Mouse (Mus musculus) thymus, adult 2 months (tissue): Measurements from ENCODE around the gene Clcn3.

ENCODE experiments used
- CTCF ChIP-seq: fragments of 200-500 bp; IDR thresholded peaks from 2 replicates; pipeline ENCODE4 v1.5.1; 2012; ENCODE audit warnings: mild to moderate bottlenecking, control low read depth, low read length, moderate library complexity, borderline replicate concordance; ENCODE audit not compliant: control insufficient read depth, poor library complexity, insufficient read depth; ENCODE audit errors: extremely low read depth
- POLR2A ChIP-seq: fragments of 200-500 bp; IDR thresholded peaks from 2 replicates; pipeline ENCODE4 v1.6.1; 2012; ENCODE audit warnings: mild to moderate bottlenecking, low read length, control low read depth, moderate library complexity; ENCODE audit not compliant: control insufficient read depth, poor library complexity, insufficient read depth; ENCODE audit errors: extremely low read depth

DNA sequence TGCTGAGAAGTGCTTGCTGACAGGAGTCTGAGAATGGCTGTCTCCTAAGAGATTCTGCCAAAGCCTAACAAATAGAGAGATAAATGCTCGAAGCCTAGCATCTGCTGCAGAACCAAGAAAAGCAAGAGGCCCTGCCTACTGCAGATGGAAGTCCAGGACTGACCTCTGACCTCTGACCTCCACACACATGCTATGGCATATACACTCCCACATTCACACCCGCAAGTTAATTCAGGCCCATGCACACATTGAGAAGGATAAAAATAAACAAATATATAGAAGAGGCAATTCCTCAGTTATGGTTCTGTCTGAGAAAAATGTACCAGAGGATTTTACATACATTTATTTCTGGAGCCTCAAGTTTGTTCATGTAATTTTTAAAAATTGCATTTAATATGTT, 104.5 kb downstream of the Clcn3 start:
- TF ChIP-seq POLR2A = no peak
- no peak for TF ChIP-seq CTCF
